Mouse (Mus musculus): Measurements from ENCODE around the gene Tes3-ps. TPM values are rescaled to one million over a fixed set of nuclear protein-coding genes. Genes with fewer than 3 reads are reported as not detected.
A peak's percentile ranks its signal among the peaks of the same experiment; 100 is the strongest.

Gene Tes3-ps
- total and polyA plus RNA-seq, 2 experiments from 2014 or later = 0.04 to 0.72 TPM

DNA sequence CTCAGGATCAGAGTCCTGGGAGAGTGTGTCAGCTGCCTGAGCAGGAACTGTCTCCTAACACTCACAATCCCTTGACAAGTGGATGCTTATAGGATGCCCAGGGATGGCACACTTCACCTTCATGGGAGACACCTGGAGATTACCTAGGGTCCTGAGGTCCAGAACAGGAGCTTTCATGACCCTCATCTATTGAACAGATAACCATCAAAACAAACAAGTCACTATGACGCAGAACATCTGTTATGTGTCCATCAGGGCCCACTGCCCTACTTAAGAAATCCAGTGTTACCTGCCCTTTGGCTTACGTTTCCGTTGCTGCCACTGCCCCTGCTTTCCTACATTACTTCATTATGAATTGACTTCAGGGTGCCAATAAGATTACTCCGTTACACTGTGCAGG lies 12.7 kb downstream of the Tes3-ps start:
- peak overlapping the region; percentile 52 for H3K4me2 ChIP-seq (ENCODE audit: low read depth, low read length)
- DNase-seq (ENCODE audit: low spot score) = no peak
- no peaks in the 10 kb centered on the region for H3K36me3 ChIP-seq (replicated peaks; ENCODE audit: control insufficient read depth, insufficient read depth, low read length)
- 0 out of 2 replicates have a peak overlapping the region, but pooled peaks have one; percentile 7 for H3K4me3 ChIP-seq (ENCODE audit: low read depth, low read length)
- peak overlapping the region; percentile 17; the same call in 1 of the 2 replicates for H3K9ac ChIP-seq (replicated peaks; ENCODE audit: low read depth, low read length)
- no peaks in the 10 kb centered on the region for H3K27me3 ChIP-seq (ENCODE audit: control insufficient read depth, insufficient read depth, low read length)
- no peaks in the 10 kb centered on the region for H3K4me1 ChIP-seq (ENCODE audit: control insufficient read depth, insufficient read depth)
- no peak overlapping the region for H3K27ac ChIP-seq (ENCODE audit: low read depth)
- ATAC-seq (ENCODE audit: insufficient read depth, low read depth) = no peak
- TF ChIP-seq CTCF (IDR thresholded peaks at IDR 0.05; ENCODE audit: low read depth) (no peak), EP300 (IDR thresholded peaks at IDR 0.05; ENCODE audit: low read depth) (no peak)
- H3K9me3 ChIP-seq (replicated peaks; ENCODE audit: control insufficient read depth, low read length) = no peaks in the 10 kb centered on the region
- WGBS = 77% methylated on average over 4 of the region's 4 CpGs

DNA sequence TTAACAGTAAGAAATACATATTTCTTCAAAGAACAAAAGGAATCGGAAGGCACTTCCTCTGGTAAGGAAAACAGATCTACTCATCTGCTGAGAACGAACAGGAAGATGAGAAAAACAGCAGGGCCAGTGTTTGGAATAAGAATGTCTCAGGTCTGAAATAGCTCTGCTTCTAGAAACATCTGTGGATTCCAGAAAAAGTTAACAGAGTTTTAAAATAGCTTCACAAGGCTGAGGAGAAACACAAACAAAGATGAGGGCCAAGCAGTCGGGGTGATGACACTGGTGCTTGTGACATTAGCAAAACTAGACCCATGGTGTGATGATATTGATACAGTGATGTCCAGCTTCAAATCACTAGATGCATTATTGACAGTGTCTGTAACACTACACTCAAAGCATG lies 14.1 kb downstream of the Tes3-ps start:
- no peak for DNase-seq (ENCODE audit: low spot score)

GRCm38 (mm10) chr13:49518761-49519160 lies 25.6 kb downstream of the Tes3-ps start:
- Histone ChIP-seq H3K9ac (replicated peaks; ENCODE audit: low read depth, low read length) (no peak overlapping the region), H3K27me3 (ENCODE audit: control insufficient read depth, insufficient read depth, low read length) (no peaks in the 10 kb centered on the region), H3K4me3 (ENCODE audit: low read depth, low read length) (no peak overlapping the region), H3K9me3 (replicated peaks; ENCODE audit: control insufficient read depth, low read length) (no peaks in the 10 kb centered on the region), H3K4me2 (ENCODE audit: low read depth, low read length) (no peak overlapping the region), H3K36me3 (replicated peaks; ENCODE audit: control insufficient read depth, insufficient read depth, low read length) (no peaks in the 10 kb centered on the region), H3K4me1 (ENCODE audit: control insufficient read depth, insufficient read depth) (no peaks in the 10 kb centered on the region), H3K27ac (ENCODE audit: low read depth) (no peak overlapping the region)
- no peak for TF ChIP-seq EP300 (IDR thresholded peaks at IDR 0.05; ENCODE audit: low read depth)
- WGBS = 57% methylated on average over 2 of the region's 2 CpGs
- DNase-seq (ENCODE audit: low spot score) (no peak), ATAC-seq (ENCODE audit: insufficient read depth, low read depth) (no peak)

More for the DNA sequence above, 14.1 kb downstream of the Tes3-ps start:
- Histone ChIP-seq H3K9me3 (replicated peaks; ENCODE audit: control insufficient read depth, low read length) (no peaks in the 10 kb centered on the region), H3K27me3 (ENCODE audit: control insufficient read depth, insufficient read depth, low read length) (no peaks in the 10 kb centered on the region), H3K9ac (replicated peaks; ENCODE audit: low read depth, low read length) (no peak overlapping the region), H3K4me2 (ENCODE audit: low read depth, low read length) (no peak overlapping the region), H3K36me3 (replicated peaks; ENCODE audit: control insufficient read depth, insufficient read depth, low read length) (no peaks in the 10 kb centered on the region), H3K4me3 (ENCODE audit: low read depth, low read length) (no peak overlapping the region), H3K27ac (ENCODE audit: low read depth) (no peak overlapping the region), H3K4me1 (ENCODE audit: control insufficient read depth, insufficient read depth) (no peaks in the 10 kb centered on the region)
- ATAC-seq (ENCODE audit: insufficient read depth, low read depth) = no peak
- 33% methylated on average over 3 of the region's 3 CpGs for WGBS
- TF ChIP-seq EP300 (IDR thresholded peaks at IDR 0.05; ENCODE audit: low read depth) (no peak), CTCF (IDR thresholded peaks at IDR 0.05; ENCODE audit: low read depth) (no peak)

DNA sequence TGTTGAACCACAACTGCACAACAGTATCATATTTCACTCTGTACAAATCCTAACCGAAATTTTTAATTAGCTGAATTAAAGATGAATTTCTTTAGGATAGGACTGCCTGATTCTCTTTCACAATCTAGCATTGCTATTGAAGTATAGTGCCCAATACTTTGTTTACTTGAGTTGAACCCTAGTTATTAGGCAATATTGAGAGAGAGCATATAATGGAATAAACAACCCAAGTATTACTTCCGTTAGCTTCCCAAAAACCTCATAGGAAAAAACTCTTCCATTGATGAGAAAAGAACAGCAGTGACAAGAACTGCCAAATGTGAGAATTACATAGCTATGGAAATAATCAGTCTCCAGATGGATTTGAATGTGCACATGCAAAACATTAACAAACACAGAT lies 33.1 kb downstream of the Tes3-ps start:
- 79% methylated on average over 2 of the region's 2 CpGs for WGBS
- Histone ChIP-seq H3K9ac (replicated peaks; ENCODE audit: low read depth, low read length) (no peak overlapping the region), H3K27me3 (ENCODE audit: control insufficient read depth, insufficient read depth, low read length) (no peaks in the 10 kb centered on the region), H3K4me3 (ENCODE audit: low read depth, low read length) (no peak overlapping the region), H3K4me2 (ENCODE audit: low read depth, low read length) (no peak overlapping the region), H3K36me3 (replicated peaks; ENCODE audit: control insufficient read depth, insufficient read depth, low read length) (no peaks in the 10 kb centered on the region), H3K27ac (ENCODE audit: low read depth) (no peak overlapping the region), H3K9me3 (replicated peaks; ENCODE audit: control insufficient read depth, low read length) (no peaks in the 10 kb centered on the region), H3K4me1 (ENCODE audit: control insufficient read depth, insufficient read depth) (no peaks in the 10 kb centered on the region)
- ATAC-seq (ENCODE audit: insufficient read depth, low read depth) (no peak), DNase-seq (ENCODE audit: low spot score) (no peak)
- TF ChIP-seq CTCF (IDR thresholded peaks at IDR 0.05; ENCODE audit: low read depth) = no peak
- no peak for TF ChIP-seq EP300 (IDR thresholded peaks at IDR 0.05; ENCODE audit: low read depth)

GRCm38 (mm10) chr13:49530636-49531035 lies 37.5 kb downstream of the Tes3-ps start:
- Histone ChIP-seq H3K4me2 (ENCODE audit: low read depth, low read length) (no peak overlapping the region), H3K27me3 (ENCODE audit: control insufficient read depth, insufficient read depth, low read length) (no peaks in the 10 kb centered on the region), H3K36me3 (replicated peaks; ENCODE audit: control insufficient read depth, insufficient read depth, low read length) (no peaks in the 10 kb centered on the region), H3K27ac (ENCODE audit: low read depth) (no peak overlapping the region), H3K9ac (replicated peaks; ENCODE audit: low read depth, low read length) (no peak overlapping the region), H3K4me1 (ENCODE audit: control insufficient read depth, insufficient read depth) (no peaks in the 10 kb centered on the region), H3K4me3 (ENCODE audit: low read depth, low read length) (no peak overlapping the region), H3K9me3 (replicated peaks; ENCODE audit: control insufficient read depth, low read length) (no peaks in the 10 kb centered on the region)
- ATAC-seq (ENCODE audit: insufficient read depth, low read depth) (no peak), DNase-seq (ENCODE audit: low spot score) (no peak)
- TF ChIP-seq CTCF (IDR thresholded peaks at IDR 0.05; ENCODE audit: low read depth) = no peak
- no peak for TF ChIP-seq EP300 (IDR thresholded peaks at IDR 0.05; ENCODE audit: low read depth)
- WGBS = 93% methylated on average over 4 of the region's 4 CpGs

- no peak for ATAC-seq (ENCODE audit: insufficient read depth, low read depth)
- H3K27ac ChIP-seq (ENCODE audit: low read depth) = no peak overlapping the region
- no peak overlapping the region for H3K9ac ChIP-seq (replicated peaks; ENCODE audit: low read depth, low read length)
- no peaks in the 10 kb centered on the region for H3K4me1 ChIP-seq (ENCODE audit: control insufficient read depth, insufficient read depth)
- TF ChIP-seq EP300 (IDR thresholded peaks at IDR 0.05; ENCODE audit: low read depth) (no peak), CTCF (IDR thresholded peaks at IDR 0.05; ENCODE audit: low read depth) (no peak)
- no peaks in the 10 kb centered on the region for H3K36me3 ChIP-seq (replicated peaks; ENCODE audit: control insufficient read depth, insufficient read depth, low read length)
- WGBS = 96% methylated on average over 1 of the region's 1 CpGs
- no peak for DNase-seq (ENCODE audit: low spot score)
- H3K4me2 ChIP-seq (ENCODE audit: low read depth, low read length) = no peak overlapping the region
- H3K27me3 ChIP-seq (ENCODE audit: control insufficient read depth, insufficient read depth, low read length) = no peaks in the 10 kb centered on the region
- no peak overlapping the region for H3K4me3 ChIP-seq (ENCODE audit: low read depth, low read length)
- no peaks in the 10 kb centered on the region for H3K9me3 ChIP-seq (replicated peaks; ENCODE audit: control insufficient read depth, low read length)
Measured at GRCm38 (mm10) chr13:49536946-49537345, 43.8 kb downstream of the Tes3-ps start.

Data from heart, postnatal 0 days (tissue).